Mouse (Mus musculus): ENCODE results near the gene Phc1.
A peak's percentile ranks its signal among the peaks of the same experiment; 100 is the strongest.
"Not testable (repeated sequence)": the region's sequence is repeated elsewhere in the genome, so short reads cannot be mapped to it uniquely, and the experiment has no call there.

Phc1 gene

GRCm38 (mm10) chr6:122340349-122341000 is at the start of gene Phc1:
Gene Phc1 (minus strand): TSS chr6:122340561.
- no peak for DNase-seq (ENCODE audit: low read depth, low spot score)

- not testable (repeated sequence) for DNase-seq (ENCODE audit: low read depth, low spot score)
Observed at GRCm38 (mm10) chr6:122389986-122390385, 49.6 kb upstream of the Phc1 start.

- not testable (repeated sequence) for DNase-seq (ENCODE audit: low read depth, low spot score)
Observed at GRCm38 (mm10) chr6:122387177-122388028, 47.0 kb upstream of the Phc1 start.

- DNase-seq (ENCODE audit: low read depth, low spot score) = no peak
Observed at GRCm38 (mm10) chr6:122385724-122386123, 45.4 kb upstream of the Phc1 start.

GRCm38 (mm10) chr6:122384886-122385285 is 44.5 kb upstream of the Phc1 start:
- DNase-seq (ENCODE audit: low read depth, low spot score) = no peak

GRCm38 (mm10) chr6:122383211-122383610 is 42.9 kb upstream of the Phc1 start:
- no peak for DNase-seq (ENCODE audit: low read depth, low spot score)

- no peak for DNase-seq (ENCODE audit: low read depth, low spot score)
Observed at GRCm38 (mm10) chr6:122382046-122382445, 41.7 kb upstream of the Phc1 start.

GRCm38 (mm10) chr6:122368245-122368644 is 27.9 kb upstream of the Phc1 start:
- DNase-seq (ENCODE audit: low read depth, low spot score) = no peak

GRCm38 (mm10) chr6:122366976-122367375 is 26.6 kb upstream of the Phc1 start:
- DNase-seq (ENCODE audit: low read depth, low spot score) = no peak

- no peak for DNase-seq (ENCODE audit: low read depth, low spot score)
Observed at GRCm38 (mm10) chr6:122366287-122366686, 25.9 kb upstream of the Phc1 start.

- no peak for DNase-seq (ENCODE audit: low read depth, low spot score)
Observed at GRCm38 (mm10) chr6:122365706-122366105, 25.3 kb upstream of the Phc1 start.

- DNase-seq (ENCODE audit: low read depth, low spot score) = no peak
Observed at GRCm38 (mm10) chr6:122357089-122357488, 16.7 kb upstream of the Phc1 start.

- no peak for DNase-seq (ENCODE audit: low read depth, low spot score)
Observed at GRCm38 (mm10) chr6:122355909-122356308, 15.5 kb upstream of the Phc1 start.

GRCm38 (mm10) chr6:122347326-122347725 is 7.0 kb upstream of the Phc1 start:
- not testable (repeated sequence) for DNase-seq (ENCODE audit: low read depth, low spot score)

GRCm38 (mm10) chr6:122346399-122346798 is 6.0 kb upstream of the Phc1 start:
- DNase-seq (ENCODE audit: low read depth, low spot score) = no peak

GRCm38 (mm10) chr6:122345731-122346130 is 5.4 kb upstream of the Phc1 start:
- DNase-seq (ENCODE audit: low read depth, low spot score) = no peak

GRCm38 (mm10) chr6:122344386-122345116 is 4.2 kb upstream of the Phc1 start:
- no peak for DNase-seq (ENCODE audit: low read depth, low spot score)

GRCm38 (mm10) chr6:122343719-122344118 is 3.4 kb upstream of the Phc1 start:
- no peak for DNase-seq (ENCODE audit: low read depth, low spot score)

GRCm38 (mm10) chr6:122342125-122342524 is 1.8 kb upstream of the Phc1 start:
- DNase-seq (ENCODE audit: low read depth, low spot score) = no peak

GRCm38 (mm10) chr6:122341038-122341810 is 863 bp upstream of the Phc1 start:
- DNase-seq (ENCODE audit: low read depth, low spot score) = no peak

GRCm38 (mm10) chr6:122339648-122340341 is 566 bp downstream of the Phc1 start:
- DNase-seq (ENCODE audit: low read depth, low spot score) = peak; percentile 68

Data from retina, adult 2 months (tissue).